Mouse (Mus musculus) MEL (cell line): ENCODE results near the gene Cenpm.

ENCODE experiments used
- CHD1 ChIP-seq: IDR thresholded peaks from 2 replicates; pipeline ENCODE4 v1.6.1; 2012; ENCODE audit warnings: low read depth, mild to moderate bottlenecking, inconsistent platforms, low read length, improper control_type of control experiment
- CTCF ChIP-seq, 3 experiments: IDR thresholded peaks in 2 of 3; conservative IDR thresholded peaks in 1 of 3; 2 replicates each; pipeline ENCODE4 v1.5.1; 2011 to 2012; ENCODE audit warnings: low read length in 3 of 3, low read depth in 2 of 3, mild to moderate bottlenecking in 2 of 3, improper control_type of control experiment in 1 of 3, inconsistent platforms in 1 of 3, mixed read lengths in 1 of 3, moderate library complexity in 1 of 3; ENCODE audit not compliant: control insufficient read depth in 1 of 3, insufficient read depth in 1 of 3, poor library complexity in 1 of 3, severe bottlenecking in 1 of 3
- ELF1 ChIP-seq: IDR thresholded peaks from 2 replicates; pipeline ENCODE4 v1.6.1; 2014; ENCODE audit warnings: low read depth, mild to moderate bottlenecking, inconsistent platforms, low read length, improper control_type of control experiment, moderate library complexity
- ETS1 ChIP-seq: IDR thresholded peaks from 2 replicates; pipeline ENCODE4 v1.6.1; 2012; ENCODE audit warnings: low read depth, mild to moderate bottlenecking, inconsistent platforms, low read length, improper control_type of control experiment, moderate library complexity
- KAT2A ChIP-seq: conservative IDR thresholded peaks from 2 replicates; pipeline ENCODE4 v1.6.1; 2012; ENCODE audit warnings: low read depth, low read length, improper control_type of control experiment, inconsistent platforms
- MAZ ChIP-seq: IDR thresholded peaks from 2 replicates; pipeline ENCODE4 v1.6.1; 2012; ENCODE audit warnings: low read depth, mild to moderate bottlenecking, inconsistent platforms, low read length, improper control_type of control experiment
- MYC ChIP-seq: IDR thresholded peaks from 2 replicates; pipeline ENCODE4 v1.6.1; 2011; ENCODE audit warnings: low read depth, mild to moderate bottlenecking, low read length, improper control_type of control experiment, moderate library complexity
- POLR2A ChIP-seq, 2 experiments: IDR thresholded peaks; 2 replicates each; pipeline ENCODE4 v1.6.1; 2011 to 2012; ENCODE audit warnings: low read length in 2 of 2, mild to moderate bottlenecking in 2 of 2, control low read depth in 1 of 2, improper control_type of control experiment in 1 of 2, low read depth in 1 of 2, moderate library complexity in 1 of 2; ENCODE audit not compliant: control insufficient read depth in 1 of 2, insufficient read depth in 1 of 2, poor library complexity in 1 of 2
- TBP ChIP-seq: IDR thresholded peaks from 2 replicates; pipeline ENCODE4 v1.8.0; 2011; ENCODE audit warnings: low read depth, low read length, improper control_type of control experiment
- USF1 ChIP-seq: IDR thresholded peaks from 2 replicates; pipeline ENCODE4 v1.6.1; 2014; ENCODE audit warnings: low read depth, mild to moderate bottlenecking, inconsistent platforms, low read length, improper control_type of control experiment, moderate library complexity
- ZC3H11A ChIP-seq: IDR thresholded peaks from 2 replicates; pipeline ENCODE4 v1.6.1; 2012; ENCODE audit warnings: low read depth, mild to moderate bottlenecking, inconsistent platforms, low read length, improper control_type of control experiment
- ZMIZ1 ChIP-seq: IDR thresholded peaks from 2 replicates; pipeline ENCODE4 v1.6.1; 2012; ENCODE audit warnings: low read depth, mild to moderate bottlenecking, inconsistent platforms, low read length, improper control_type of control experiment, moderate library complexity
- ZNF384 ChIP-seq: IDR thresholded peaks from 2 replicates; pipeline ENCODE4 v1.6.1; 2012; ENCODE audit warnings: low read depth, mild to moderate bottlenecking, inconsistent platforms, low read length, improper control_type of control experiment

DNA sequence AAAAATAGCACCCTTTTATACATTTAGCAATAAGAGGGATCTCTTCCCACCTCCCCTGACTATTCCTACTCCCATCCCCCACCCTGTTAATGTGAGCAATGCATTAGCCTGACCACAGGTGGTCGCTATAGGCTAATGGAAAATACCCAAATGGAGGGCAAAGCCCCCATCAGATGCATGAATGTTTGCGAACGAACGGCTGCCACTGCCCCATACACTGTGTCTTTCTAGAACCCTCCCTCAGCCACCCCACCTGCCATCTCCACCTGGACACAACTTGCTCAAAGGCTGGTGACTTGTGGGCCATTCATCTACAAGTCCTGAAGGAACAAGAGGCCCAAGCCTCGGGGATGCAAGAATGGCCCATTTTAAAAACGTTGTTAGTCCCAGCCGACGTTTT is 49.5 kb upstream of the Cenpm start:
- TF ChIP-seq ZMIZ1 (no peak), USF1 (no peak), POLR2A (IDR thresholded peaks at IDR 0.05; ENCODE audit: control insufficient read depth in 1 of 2, insufficient read depth in 1 of 2, low read depth in 1 of 2, low read length in 2 of 2, poor library complexity in 1 of 2) (no peak), CHD1 (no peak), MAZ (0 out of 2 replicates have a peak, but pooled peaks have one; percentile 29), KAT2A (no peak), CTCF (IDR thresholded peaks at IDR 0.05 in 2 of 3, conservative IDR thresholded peaks at IDR 0.05 in 1 of 3; ENCODE audit: control insufficient read depth in 1 of 3, insufficient read depth in 1 of 3, low read depth in 2 of 3, low read length in 3 of 3, poor library complexity in 1 of 3, severe bottlenecking in 1 of 3) (peak; percentile 37 to 66 (median 50)), ZNF384 (no peak), ELF1 (no peak), ETS1 (no peak), MYC (no peak), ZC3H11A (peak; percentile 63), TBP (no peak)
